Mouse (Mus musculus) liver, postnatal 0 days (tissue): Measurements from ENCODE around the gene Susd4.

ENCODE experiments used
- CTCF ChIP-seq: sonication (generic); IDR thresholded peaks from 2 replicates; pipeline ENCODE4 v1.5.1; 2016; ENCODE audit warnings: antibody characterized with exemption, low read depth
- EP300 ChIP-seq: IDR thresholded peaks from 2 replicates; pipeline ENCODE4 v1.6.1; 2016; ENCODE audit warnings: antibody characterized with exemption, low read depth, mild to moderate bottlenecking

DNA sequence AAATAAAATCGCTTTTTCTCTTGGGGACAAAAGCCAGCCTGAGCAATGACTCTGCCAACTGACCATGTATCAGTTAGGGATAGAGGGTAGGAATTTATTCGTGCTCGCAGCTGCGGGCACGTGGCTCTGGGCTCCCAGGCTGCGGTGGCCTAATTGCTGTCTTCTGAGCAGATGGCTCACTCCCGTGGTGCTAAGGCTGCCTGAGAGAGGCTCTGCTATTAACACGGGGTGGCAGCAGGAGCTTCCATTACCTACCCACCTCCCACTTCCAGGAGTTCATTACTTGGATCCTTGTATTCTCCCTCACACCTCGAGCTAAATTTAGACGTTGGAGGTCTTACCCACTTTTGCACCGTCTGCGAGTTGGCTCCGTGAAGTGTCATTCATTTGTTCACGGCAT is 33.4 kb downstream of the Susd4 start:
- TF ChIP-seq EP300, result no peak
- no peak for TF ChIP-seq CTCF
